Mouse (Mus musculus): ENCODE measurements around the gene Trank1. TPM values are rescaled to one million over a fixed set of nuclear protein-coding genes. Genes with fewer than 3 reads are reported as not detected.

Trank1 gene
- polyA plus RNA-seq, 1 experiment from 2014 or later = not detected

DNA sequence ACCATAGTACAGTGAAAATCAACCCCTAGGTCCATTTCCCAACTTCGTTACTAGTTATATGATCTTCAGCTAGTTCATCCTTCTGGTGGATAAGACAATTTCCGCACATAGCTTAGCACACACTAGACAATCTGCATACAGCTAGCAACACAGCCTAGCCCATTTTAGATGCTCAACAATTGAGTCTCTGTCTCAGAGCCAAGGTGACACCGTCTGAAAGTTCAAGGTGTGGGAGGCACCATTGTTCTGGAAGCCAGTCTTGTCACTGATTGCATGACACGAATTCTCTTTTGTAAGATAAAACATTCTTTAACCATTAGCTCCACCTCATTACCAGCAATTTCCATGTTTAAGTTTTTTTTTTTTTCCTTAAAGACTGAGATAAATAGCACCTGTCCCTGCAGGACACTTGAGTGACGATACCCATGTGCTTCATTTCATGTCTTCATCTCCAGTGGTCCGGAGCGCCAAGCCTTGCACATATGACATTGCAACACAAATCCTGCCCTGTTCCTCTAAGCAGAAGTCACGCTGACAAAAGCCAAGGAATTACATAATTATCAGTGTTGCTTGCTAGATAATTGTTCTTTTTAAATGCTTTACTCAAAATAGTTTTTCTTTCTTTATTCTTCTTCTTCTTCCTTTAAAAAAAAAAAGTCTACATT, 117.3 kb downstream of the Trank1 start:
- peaks cover 7% of the 10 kb centered on the region; the same call in 1 of the 2 replicates for H3K4me1 ChIP-seq (replicated peaks)
- no peaks in the 10 kb centered on the region for H3K27me3 ChIP-seq
- 43% methylated on average over 8 of the region's 8 CpGs for WGBS
- no peak overlapping the region for H3K4me3 ChIP-seq
- H3K36me3 ChIP-seq = no peaks in the 10 kb centered on the region
- no peak overlapping the region for H3K9ac ChIP-seq
- no peaks in the 10 kb centered on the region for H3K9me3 ChIP-seq (replicated peaks)
- no peak overlapping the region for H3K4me2 ChIP-seq
- no peak for ATAC-seq (replicated peaks; ENCODE audit: insufficient number of reproducible peaks, insufficient read depth, low FRiP score, low read depth)
- H3K27ac ChIP-seq = no peak overlapping the region

DNA sequence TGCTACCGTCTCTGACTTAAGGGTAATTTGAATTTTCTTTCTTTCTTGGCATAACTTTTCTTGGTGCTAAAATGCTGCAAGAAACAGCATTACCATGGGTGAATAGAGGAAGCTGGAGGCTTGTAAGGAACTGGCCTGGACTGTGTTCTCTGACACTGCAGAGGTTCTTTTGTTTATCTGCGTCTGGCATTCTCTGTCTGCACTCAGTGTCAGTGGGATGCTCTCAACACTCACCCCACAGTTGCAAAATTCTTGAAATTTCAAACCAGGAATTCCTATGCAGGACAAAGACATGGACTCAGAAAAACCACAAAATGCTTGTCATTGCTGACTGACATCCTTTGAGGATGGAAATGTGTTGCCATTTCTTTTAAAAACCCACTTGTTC, 117.8 kb downstream of the Trank1 start:
- WGBS = 24% methylated on average over 2 of the region's 2 CpGs
- Histone ChIP-seq H3K27me3 (no peaks in the 10 kb centered on the region), H3K4me2 (no peak overlapping the region), H3K4me3 (no peak overlapping the region), H3K27ac (no peak overlapping the region), H3K36me3 (no peaks in the 10 kb centered on the region), H3K4me1 (replicated peaks) (peaks cover 7% of the 10 kb centered on the region; the same call in 1 of the 2 replicates), H3K9ac (no peak overlapping the region), H3K9me3 (replicated peaks) (no peaks in the 10 kb centered on the region)
- no peak for ATAC-seq (replicated peaks; ENCODE audit: insufficient number of reproducible peaks, insufficient read depth, low FRiP score, low read depth)

DNA sequence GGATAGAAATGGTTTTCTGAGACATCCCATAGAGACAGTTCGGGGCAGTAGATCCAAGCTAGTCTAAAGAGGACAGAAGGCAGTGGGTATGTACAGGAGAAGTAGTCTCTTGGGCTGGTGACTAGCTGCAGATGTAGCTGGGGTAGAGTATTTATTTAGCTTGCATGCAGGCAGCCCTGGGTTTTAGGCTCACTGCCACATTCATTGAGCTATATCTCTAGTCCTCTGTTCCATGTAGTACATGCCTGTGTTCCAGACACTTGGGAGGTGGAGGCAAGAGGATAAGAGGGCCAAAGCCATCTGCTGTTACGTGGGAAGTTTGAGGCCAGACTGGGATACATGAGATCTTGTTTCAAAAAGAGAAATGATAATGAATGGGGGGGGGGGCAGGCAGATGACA, 123.9 kb downstream of the Trank1 start:
- Histone ChIP-seq H3K27ac (no peak overlapping the region), H3K4me1 (replicated peaks) (peaks cover 5% of the 10 kb centered on the region), H3K9ac (no peak overlapping the region), H3K36me3 (no peaks in the 10 kb centered on the region), H3K27me3 (peaks cover 12% of the 10 kb centered on the region), H3K9me3 (replicated peaks) (no peaks in the 10 kb centered on the region), H3K4me3 (no peak overlapping the region), H3K4me2 (no peak overlapping the region)
- 53% methylated on average over 2 of the region's 2 CpGs for WGBS
- ATAC-seq (replicated peaks; ENCODE audit: insufficient number of reproducible peaks, insufficient read depth, low FRiP score, low read depth) = no peak

DNA sequence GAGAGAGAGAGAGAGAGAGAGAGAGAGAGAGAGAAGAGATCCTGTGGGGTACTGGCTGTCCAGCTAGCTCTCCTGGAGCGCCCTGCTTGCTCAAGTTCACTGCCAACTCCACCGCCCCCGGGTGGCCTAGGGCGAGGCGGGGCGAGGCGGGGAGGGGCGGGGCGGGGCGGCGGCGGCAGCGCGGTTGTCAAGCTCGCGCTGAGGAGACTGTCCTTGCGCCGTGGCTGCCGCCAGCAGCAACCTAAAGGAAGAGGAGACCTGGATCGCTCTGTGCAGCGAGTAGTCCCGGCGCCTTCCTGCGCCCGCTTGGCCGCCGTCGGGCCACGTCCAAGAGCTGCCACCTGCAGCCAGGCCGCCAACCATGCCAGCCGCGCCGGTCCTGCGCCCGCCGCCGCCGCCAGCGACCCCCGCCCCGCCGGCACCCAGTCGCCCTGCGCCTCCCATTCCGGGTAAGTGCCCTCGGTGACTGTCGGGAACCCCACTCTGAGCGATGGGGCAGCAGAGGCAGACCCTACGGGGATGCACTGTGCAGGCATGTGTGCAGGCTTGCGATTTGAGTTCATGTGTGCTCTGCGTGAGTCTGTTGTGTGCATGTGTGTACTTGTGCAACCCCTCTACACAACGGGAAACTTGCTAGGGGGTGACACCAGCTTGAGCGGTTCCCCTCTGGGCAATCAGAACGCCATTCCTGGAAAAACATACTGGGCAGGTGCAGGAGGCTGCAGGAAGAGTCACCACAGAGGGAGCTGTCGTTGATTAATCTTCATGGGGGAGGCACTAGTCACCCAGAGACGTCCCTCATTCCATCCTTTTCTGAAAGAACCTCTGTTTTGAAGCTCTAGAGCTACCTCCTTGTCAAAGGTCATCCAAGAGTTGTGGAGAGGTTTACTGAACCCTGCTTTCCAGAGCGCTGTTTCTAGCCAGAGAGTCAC, 127.6 kb downstream of the Trank1 start, which contains the start of gene Dclk3:
Dclk3 (plus strand) TSS at position 178 of the 932 bp plus-strand sequence.
- Histone ChIP-seq H3K27me3 (peaks cover 13% of the 10 kb centered on the region), H3K9me3 (replicated peaks) (no peaks in the 10 kb centered on the region), H3K4me2 (peak within 1 kb of the TSS; percentile 74), H3K9ac (peak within 1 kb of the TSS; percentile 32), H3K4me3 (peak within 1 kb of the TSS; percentile 54), H3K27ac (no peak within 1 kb of the TSS), H3K36me3 (no peaks in the 10 kb centered on the region), H3K4me1 (replicated peaks) (peaks cover 5% of the 10 kb centered on the region)
- peak; percentile 58 for ATAC-seq (replicated peaks; ENCODE audit: insufficient number of reproducible peaks, insufficient read depth, low FRiP score, low read depth)
- WGBS = 3% methylated on average over 54 of the region's 57 CpGs

DNA sequence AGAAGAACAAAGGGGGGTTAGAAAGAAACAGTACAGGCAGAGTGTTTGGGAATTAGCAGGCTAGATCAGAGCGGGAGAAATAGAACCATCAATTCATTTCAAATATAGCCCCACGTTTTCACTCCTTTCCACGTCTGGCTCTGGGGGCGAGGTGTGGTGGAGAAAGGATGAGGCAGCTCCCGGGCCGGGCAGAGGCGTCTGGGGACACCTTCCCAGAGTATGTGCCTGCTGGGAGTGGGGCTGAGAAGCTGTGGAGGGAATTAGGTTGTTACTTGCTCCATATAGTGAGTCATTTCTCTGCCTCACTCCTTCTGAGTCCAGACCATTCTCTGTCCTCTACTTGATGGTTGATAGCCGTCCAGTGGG, 128.3 kb downstream of the Trank1 start:
- no peak overlapping the region for H3K27ac ChIP-seq
- H3K27me3 ChIP-seq = peaks cover 13% of the 10 kb centered on the region
- H3K9me3 ChIP-seq (replicated peaks) = no peaks in the 10 kb centered on the region
- H3K4me1 ChIP-seq (replicated peaks) = peaks cover 5% of the 10 kb centered on the region
- no peaks in the 10 kb centered on the region for H3K36me3 ChIP-seq
- peak overlapping the region; percentile 74 for H3K4me2 ChIP-seq
- H3K9ac ChIP-seq = no peak overlapping the region
- no peak for ATAC-seq (replicated peaks; ENCODE audit: insufficient number of reproducible peaks, insufficient read depth, low FRiP score, low read depth)
- H3K4me3 ChIP-seq = peak overlapping the region; percentile 54; the same call in 1 of the 2 replicates
- WGBS = 49% methylated on average over 8 of the region's 8 CpGs

DNA sequence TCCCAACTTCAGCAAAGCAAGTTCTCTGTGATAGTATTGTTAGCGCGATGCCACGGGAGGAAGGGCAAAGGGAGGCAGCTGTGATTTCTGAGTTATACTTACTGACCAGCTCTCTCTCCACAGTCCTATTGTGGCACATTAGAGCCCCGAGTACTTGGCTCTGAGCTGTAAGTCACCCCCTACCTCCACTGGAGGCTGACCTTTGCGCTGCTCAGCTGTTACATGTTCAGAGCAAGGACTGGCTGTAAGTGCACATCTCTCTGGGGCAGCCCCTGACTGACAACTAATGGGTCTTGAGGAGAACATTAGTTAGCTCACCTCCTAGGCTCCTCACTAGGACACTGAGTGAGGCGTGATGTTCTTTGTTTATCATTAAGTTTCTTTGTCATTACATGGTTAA, 128.9 kb downstream of the Trank1 start:
- H3K4me3 ChIP-seq = no peak overlapping the region
- no peak overlapping the region for H3K9ac ChIP-seq
- no peak for ATAC-seq (replicated peaks; ENCODE audit: insufficient number of reproducible peaks, insufficient read depth, low FRiP score, low read depth)
- H3K4me2 ChIP-seq = no peak overlapping the region
- H3K27ac ChIP-seq = no peak overlapping the region
- H3K27me3 ChIP-seq = peaks cover 13% of the 10 kb centered on the region
- H3K4me1 ChIP-seq (replicated peaks) = peaks cover 5% of the 10 kb centered on the region
- no peaks in the 10 kb centered on the region for H3K36me3 ChIP-seq
- no peaks in the 10 kb centered on the region for H3K9me3 ChIP-seq (replicated peaks)
- 80% methylated on average over 6 of the region's 6 CpGs for WGBS

DNA sequence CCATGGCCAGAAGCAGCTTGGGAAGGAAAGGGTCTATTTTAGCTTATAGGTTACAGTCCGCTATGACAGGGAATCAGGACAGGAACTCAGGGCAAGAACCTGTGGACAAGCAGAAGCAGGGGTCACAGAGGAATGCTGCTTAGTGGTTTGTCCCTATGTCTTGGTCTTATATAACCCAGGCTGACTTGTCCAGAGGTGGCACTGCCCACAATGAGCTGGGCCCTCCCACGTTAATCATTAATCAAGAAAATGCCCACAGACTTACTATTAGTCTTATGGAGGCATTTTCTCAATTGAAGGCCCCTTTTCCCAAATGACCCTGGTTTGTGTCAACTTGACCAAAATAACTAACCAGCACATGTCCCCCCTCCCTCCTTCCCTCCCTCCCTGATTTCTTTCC, 129.6 kb downstream of the Trank1 start:
- no peak overlapping the region for H3K27ac ChIP-seq
- H3K9me3 ChIP-seq (replicated peaks) = no peaks in the 10 kb centered on the region
- peaks cover 5% of the 10 kb centered on the region for H3K4me1 ChIP-seq (replicated peaks)
- ATAC-seq (replicated peaks; ENCODE audit: insufficient number of reproducible peaks, insufficient read depth, low FRiP score, low read depth) = no peak
- 83% methylated on average over 2 of the region's 2 CpGs for WGBS
- H3K9ac ChIP-seq = no peak overlapping the region
- peaks cover 13% of the 10 kb centered on the region for H3K27me3 ChIP-seq
- H3K4me3 ChIP-seq = no peak overlapping the region
- H3K36me3 ChIP-seq = no peaks in the 10 kb centered on the region
- H3K4me2 ChIP-seq = no peak overlapping the region

Other genes with a start within 250 kb of the Trank1 start
- 64.2 and 64.9 TPM in 2 replicates for gene Lrrfip2, start 194.1 kb upstream of the Trank1 start, polyA plus RNA-seq (2015; fragmentation: Nextera tagmentation; extraction: Ambion mirVana)
- gene Mlh1, start 39.9 kb upstream of the Trank1 start, polyA plus RNA-seq (2015; fragmentation: Nextera tagmentation; extraction: Ambion mirVana) = 31.4 and 34.1 TPM in 2 replicates
- 18.4 and 20.9 TPM in 2 replicates for gene Epm2aip1, start 39.8 kb upstream of the Trank1 start, polyA plus RNA-seq (2015; fragmentation: Nextera tagmentation; extraction: Ambion mirVana)
- gene Dclk3, start 127.3 kb downstream of the Trank1 start, polyA plus RNA-seq (2015; fragmentation: Nextera tagmentation; extraction: Ambion mirVana) = 0.53 and 0.84 TPM in 2 replicates